Mouse (Mus musculus): ENCODE measurements around the gene Pdk2.

The Pdk2 gene

DNA sequence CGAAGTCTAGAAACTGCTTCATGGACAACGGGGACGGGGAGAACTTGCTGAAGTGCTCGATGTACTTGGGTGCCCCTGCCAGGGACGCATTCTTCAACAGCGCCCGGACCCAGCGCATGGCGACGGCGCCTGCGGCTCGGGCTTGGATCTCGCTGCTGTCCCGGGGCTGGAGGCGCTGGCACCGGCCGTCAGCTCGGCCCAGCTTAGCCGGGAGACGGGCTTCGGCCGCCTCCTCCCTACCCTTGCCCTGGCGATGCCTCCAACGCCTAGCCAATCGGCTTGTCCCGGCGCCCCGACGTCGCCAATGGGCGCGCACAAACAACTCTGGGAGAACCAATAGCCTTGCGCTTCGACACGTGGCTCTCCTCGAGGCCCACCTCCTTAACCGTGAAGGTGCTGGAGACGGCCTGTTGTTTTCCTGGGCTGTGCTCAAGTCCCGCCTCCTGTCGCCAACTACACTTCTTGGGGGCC, at the start of gene Pdk2:
Pdk2 (minus strand) TSS at position 216 of the 471 bp plus-strand sequence.
- CTCF ChIA-PET: no interaction called here

DNA sequence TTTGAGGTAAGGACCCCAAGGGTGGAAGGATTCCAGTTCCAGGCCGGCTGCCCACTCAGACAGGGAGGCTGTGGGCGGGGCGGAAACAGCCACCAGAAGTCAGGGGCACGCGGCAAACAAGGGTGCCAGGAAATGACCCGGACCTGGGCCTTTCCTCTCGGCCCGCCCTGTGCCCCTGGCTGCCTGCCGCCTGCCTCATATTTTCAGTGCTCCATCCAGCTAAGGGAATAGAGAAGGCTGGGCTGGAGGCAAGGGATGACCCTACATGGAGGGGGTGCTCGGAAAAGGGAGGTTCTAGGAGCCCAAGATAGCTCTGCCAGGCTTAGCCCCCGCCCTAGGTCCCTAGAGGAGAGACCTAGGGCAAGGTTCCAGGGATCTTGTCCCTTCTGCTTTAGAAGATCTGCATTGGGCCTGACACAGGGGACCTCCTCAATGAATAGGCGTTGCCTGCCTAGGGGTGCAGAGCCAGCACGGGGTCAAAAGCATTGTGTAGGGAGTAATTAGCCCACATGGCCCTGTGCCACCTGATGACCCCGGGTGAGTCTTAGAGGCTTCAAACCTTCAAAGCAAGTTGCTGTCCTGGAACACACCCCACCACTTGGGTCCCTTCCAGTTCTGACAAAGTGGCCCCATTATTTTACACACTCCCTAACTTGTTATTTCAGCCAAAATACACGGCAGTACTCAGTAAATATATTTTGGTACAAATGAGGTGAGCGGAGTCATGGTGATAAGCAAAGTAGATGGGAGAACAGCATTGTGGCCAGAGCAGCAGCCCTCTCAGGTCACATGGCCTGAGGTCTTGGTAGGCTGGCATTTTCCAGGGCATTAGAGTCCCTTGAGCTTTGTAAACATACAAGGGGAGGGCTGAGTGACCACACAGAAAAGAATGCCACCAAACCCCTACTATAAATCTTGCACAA, 48.0 kb upstream of the Pdk2 start:
- CTCF ChIA-PET: no interaction called here

DNA sequence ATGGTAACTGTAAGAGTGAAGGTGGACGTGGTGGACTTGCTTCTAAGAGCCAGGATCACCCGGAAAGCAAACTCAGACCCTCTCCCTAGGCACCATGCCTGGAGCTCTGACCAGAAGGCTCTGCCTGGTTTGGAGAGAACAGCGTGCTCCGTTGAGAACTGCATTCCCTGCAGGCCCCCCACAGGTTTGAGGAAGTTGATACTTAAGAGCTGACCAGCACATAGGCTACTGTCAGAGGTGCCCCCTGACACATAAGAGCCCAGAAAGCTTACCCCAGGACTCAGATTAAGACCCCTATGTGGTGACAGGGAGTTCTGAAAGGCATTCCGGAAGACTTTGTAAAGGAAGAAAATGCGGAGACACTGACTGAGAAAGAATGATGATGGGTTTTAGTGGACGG, 47.1 kb upstream of the Pdk2 start:
- CTCF ChIA-PET: no interaction called here

DNA sequence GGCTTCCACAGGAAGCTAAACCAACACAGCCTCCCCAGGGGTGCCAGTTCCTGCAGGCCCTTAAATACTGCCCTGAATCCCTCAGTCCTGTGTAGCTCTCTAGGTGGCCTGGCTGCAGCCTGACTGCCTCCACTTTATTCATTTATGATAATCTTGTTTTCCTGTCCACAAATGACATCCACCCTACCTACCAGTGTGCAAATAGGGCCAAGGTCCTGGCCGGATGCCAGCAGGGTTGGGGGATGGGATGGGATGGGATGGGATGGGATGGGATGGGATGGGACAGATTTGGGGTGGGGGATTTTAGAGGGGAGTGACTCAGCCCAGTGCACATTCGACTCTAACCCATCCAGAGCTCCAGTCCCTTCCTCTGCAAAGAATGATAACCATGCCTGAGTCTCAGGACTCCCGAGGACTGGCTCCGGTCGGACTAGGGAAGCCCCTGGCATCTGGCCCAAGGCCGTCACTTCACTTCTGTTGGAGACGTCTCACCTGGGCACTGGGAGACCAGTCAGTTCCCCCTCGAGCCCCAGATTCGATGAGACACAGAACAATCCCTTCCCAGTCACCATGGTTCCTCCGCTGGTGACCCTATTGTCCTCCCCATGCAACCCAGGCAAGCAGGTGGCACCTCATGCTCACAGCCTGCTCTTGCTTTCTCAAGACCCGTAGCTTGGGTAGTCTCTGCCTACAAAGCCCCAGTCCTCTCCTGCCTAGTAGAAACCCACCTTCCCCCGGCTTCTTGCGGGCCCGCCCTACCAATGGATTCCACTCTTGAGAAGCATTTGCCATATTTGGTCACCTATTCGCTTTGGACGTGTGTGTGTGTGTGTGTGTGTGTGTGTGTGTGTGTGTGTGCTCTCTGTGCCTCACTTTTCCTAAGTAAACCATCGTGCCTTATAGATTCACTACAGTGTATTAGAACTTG, 46.4 kb upstream of the Pdk2 start:
- CTCF ChIA-PET: no interaction called here

DNA sequence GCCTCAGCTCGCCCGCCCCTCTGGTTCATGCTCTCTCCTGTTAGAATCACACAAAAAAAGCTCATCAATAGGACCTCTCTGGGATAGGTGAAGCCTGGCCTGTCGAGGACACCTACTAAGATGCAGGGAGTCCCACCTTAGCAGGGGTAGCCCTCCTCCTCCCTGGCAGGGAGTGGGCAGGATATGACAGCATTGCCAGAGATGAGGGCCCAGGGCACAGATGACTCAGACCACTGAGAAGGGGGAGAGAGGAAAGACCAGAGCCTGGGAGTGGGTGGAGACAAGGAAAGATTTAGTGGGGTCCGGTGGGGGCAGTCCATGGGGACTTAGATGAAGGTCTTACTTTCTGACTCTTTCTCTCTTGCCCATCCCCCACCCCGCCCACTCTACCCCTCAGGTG, 45.1 kb upstream of the Pdk2 start:
- CTCF ChIA-PET: no interaction called here

DNA sequence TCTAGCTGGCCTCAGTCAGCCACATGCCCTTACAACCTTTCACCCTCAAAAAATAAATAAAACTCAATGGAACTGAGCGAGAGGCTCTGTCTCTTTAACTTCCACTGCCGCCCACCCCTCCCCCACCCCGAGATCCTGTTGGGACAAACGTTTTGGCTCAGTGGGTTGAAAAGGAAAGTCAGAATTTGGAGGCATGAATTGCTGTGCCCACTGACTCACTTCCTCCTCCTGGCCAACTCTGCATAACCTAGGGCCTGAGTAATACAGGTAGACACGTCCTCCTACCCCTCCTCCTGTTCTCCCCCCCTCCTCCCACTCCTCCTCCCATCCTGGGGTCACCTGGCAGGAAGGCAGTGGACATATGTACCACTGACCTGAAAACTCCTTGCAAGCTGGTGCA, 44.6 kb upstream of the Pdk2 start:
- CTCF ChIA-PET: no interaction called here

DNA sequence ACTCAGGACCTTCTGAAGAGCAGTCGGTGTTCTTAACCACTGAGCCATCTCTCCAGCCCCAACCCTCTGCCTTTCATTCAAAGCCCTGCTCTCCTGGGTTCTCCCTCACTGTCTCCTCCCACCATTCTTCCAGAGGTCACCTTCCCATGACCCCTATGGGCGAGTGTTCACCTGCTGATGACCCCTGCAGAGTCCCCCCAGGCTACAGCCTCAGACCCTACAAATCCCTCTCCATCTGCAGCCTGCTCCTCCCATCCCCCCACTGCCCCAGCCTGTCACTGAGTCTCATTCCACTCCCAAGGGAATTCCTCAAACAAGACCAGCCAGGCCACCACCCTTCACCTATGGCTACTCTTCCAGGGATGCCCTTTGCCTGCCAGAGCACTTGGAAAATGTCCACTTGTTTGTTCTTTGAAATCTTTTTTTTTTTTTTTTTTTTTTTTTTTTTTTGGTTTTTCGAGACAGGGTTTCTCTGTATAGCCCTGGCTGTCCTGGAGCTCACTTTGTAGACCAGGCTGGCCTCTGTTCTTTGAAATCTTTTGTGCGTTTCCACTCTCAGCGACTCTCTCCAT, 43.7 kb upstream of the Pdk2 start:
- CTCF ChIA-PET: no interaction called here

DNA sequence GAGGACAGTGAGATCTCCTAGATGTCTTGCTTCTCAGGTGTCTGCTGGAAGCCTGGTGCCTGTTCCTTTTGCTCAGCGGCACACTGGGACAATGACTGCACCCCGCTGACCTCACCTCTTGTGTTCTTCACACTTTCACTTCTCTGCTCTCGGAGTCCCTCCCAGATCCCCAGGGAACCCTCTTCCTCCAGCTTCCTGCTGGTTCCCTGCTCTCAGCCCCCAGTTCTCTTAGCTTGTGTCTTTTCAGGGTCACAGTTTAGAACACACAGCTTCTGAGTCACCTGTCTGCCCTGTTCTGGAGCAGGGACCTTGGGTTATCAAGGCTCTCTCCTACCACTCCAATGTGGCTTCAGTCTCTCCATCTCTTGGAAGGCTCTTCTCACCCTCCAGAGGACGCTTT, 43.0 kb upstream of the Pdk2 start:
- CTCF ChIA-PET: no interaction called here

DNA sequence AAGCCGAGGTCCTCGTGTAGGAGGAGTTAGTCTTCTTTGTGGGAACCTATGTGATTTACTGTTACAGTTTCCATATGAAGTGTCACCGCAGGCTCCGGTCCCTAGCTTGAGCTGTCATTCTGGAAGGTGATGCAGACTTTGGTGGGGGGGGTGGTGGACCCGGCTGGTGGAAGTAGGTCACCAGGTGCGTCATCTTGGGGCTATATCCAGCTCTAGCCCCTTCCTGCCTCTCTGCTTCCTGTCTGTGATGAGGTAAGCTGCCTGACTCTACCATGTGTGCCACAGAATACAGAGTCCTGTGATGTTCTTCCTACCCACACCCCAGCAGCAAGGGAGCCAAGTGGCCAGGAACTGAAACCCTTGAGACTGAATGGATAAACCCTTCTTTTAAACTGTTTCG, 41.7 kb upstream of the Pdk2 start:
- CTCF ChIA-PET: no interaction called here

DNA sequence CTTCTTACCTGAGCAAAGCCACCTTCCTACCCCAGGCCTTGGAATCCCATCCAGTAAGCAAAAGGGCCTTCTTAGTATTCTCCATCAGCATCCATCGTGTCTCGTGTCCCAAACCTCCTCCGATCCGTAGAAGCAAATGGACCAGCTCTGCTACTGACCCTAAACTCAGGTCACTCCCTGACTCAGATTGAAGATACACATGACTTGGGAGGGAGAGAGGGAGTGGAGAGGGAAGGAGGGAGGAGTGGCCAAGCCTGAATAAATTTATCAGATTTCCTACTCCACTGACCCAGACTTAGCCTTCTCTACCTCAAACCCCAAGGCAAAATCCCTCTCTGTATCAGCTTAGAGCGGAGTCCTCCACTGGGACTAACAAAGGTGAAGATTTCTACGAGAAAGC, 39.6 kb upstream of the Pdk2 start:
- CTCF ChIA-PET: no interaction called here

DNA sequence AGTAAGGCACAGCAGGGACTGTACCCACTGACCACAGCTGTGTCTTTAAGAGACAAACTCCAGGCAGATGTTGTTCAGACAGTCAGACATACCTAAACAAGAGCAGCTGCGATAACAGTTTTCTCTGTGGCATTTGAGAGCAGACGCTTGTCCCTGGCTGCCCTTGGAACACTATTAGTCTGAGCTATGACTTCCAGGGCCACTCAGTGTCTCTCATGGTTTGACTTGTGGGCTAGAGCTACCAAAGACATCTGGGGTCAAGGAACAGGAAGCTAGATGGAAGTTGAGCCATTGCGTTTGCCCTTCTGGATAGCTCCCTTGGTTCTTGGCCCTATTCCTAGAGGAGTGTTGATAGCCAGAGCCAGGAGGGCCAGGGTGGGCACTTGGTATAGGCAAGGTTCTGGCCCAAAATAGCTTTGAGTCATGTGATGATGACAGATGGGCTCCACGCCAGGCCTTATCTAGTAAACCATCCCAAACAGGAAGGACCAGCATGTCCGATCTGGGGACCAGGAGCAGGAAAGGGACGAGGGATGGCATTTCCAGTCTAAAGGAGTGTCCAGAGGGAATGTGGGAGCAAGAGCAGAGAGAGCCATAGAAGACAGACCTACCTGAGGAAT, 38.2 kb upstream of the Pdk2 start:
- CTCF ChIA-PET: no interaction called here

DNA sequence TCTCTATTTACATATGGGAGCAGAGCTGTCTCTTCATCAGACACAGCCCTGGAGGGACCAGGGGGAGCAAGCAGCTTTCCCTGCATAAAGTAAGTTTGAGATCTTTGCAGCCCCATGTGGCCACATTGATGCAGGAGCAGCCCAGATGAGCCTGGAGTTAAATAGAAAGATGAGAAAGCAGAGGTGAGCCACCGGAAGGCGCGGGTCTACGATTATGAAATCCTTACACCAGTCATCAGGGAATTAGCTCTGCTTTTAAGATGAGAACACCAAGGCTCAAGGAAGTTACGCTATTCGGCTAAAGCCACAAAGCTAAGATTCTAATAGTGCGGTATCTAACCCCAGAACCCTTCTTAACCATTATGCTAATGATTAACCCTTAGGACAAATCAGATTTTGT, 36.8 kb upstream of the Pdk2 start:
- CTCF ChIA-PET: no interaction called here

DNA sequence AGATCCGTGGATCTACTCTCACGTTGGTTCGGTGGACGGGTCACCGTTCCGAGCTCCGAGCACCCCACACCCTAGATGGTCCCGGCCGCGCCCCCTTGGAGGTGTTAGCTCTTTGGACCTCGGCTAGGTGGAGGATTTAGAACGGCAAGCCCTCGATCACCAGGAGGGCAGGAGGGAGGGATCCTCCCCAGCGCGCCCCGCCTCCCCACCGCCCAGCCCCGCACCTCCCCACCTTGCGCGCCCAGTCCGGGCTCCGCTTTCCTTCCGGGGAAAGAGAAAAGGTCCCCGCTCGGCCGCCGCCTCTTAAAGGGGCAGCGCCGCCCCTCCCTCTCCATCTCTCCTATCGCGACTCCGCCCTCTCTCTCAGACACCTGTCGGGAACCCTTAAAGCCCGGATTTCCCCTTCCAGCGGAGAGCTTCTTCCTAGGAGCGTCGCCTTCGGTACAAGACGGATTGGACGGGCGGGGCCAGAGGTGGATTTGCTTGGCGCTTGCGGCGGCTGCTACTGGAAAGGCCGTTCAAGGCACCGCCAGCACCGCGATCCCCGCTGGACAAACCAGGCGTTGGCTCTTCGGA, 35.5 kb upstream of the Pdk2 start, which contains the start of gene Itga3:
Itga3 (minus strand) TSS at position 266 of the 576 bp plus-strand sequence.
- CTCF ChIA-PET: interaction anchor here (0.6 kb wide), 1 partner anchor 1423 kb away, joined by 3 read pairs; no protein-coding TSS in a partner anchor

DNA sequence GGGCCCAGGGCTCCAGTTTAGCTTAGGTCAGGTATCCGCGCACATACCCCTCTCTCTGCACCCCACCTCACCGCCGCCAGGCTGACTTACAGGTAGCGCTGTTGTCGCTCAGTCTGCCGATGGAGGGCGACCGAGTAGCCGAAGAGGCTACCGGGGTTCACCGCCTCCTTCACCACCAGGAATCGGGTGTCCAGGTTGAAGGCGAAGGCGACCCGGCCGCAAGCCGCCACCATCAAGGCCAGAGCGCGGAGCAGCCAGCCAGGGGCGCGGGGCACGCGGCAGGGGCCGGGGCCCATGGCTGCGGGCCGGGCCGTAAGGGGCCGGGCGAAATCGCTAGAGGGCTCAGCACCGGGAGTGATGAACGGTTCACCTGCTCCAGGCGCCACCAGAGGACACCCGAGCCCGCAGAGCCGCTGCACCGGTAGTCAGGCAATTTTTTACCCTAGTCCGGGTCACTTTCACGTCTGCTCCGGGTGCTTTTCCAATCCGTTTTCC, 34.9 kb upstream of the Pdk2 start:
- CTCF ChIA-PET: interaction anchor here (0.6 kb wide), 1 partner anchor 1424 kb away, joined by 3 read pairs; no protein-coding TSS in a partner anchor

DNA sequence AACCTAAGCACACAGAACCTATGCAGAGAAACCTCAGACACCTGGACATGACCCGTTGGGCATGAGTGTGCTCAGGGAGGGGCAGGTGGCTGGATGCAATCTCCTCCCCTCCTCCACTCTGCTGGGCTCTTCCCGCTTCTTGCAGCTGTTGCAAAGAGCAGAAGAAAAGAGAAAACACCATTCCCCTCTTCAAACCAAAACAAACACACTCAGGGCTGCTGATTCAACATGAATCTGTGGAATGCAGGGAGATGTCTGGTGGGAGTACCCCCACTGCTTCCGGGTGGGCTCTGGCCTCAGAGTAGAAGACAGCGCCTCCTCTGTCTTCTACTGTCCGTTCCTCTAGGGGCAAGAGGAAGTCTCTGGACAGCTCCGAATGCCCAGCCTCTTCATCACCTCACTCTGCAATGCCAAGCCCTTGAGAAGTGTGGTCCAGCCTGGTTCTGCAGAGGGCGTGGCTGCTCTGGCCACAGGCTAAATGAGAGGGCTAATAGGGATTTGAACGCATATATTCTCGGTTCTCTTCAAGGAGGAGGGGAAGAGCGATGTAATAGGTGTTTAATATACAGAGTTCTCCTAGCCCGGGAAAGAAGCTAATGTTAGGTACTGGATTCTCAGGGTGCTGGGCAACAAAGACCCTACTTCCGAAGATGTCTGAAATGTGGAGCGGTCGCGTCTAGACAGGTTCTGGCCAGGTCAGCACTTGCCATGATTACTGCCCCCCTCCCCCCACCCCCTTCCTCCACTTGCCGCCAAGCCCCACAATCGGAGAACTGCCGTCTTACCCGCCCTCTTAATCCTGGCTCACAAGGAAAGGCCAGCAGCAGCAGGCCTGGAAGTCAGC, 34.3 kb upstream of the Pdk2 start:
- CTCF ChIA-PET: no interaction called here

DNA sequence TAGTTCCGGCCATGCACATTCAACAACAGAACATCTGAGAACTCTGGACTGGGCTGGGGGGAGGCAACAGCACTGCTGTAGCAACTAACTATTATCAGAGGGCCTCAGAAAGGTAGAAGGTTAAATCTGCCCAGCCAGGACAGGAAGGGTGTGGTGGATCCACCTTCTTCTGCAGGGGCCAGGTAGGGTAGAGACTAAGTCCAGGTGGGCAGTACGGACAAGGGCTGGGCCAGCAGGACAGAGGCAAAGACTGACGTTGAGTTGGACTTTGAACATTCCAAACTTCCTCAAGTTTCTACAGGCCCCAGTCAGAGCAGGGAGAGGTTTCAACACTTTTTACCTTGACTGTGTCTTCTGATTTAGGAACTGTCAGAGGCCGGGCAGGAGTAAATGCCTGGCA, 33.5 kb upstream of the Pdk2 start:
- CTCF ChIA-PET: interaction anchor here (0.5 kb wide), 1 partner anchor 28 kb away, joined by 3 read pairs; no protein-coding TSS in a partner anchor

DNA sequence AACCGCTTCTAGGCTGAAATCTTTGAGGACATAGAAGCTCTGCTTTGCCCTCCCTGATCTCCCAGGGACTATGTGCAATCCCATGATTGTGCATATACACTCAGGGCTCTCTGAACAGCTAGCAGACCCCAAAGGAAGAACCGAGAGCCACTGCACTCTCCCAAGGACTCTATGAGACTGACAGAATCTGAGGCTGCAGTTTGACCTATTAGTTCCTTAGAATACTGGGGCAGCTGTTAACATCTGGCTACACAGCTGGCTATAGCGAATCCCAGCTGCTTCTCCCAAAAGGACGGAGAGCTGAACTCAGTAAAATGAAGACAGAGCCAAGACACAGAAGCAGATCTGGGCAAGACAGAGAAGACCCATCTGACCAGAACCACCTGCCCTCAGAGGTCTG, 32.7 kb upstream of the Pdk2 start:
- CTCF ChIA-PET: no interaction called here

DNA sequence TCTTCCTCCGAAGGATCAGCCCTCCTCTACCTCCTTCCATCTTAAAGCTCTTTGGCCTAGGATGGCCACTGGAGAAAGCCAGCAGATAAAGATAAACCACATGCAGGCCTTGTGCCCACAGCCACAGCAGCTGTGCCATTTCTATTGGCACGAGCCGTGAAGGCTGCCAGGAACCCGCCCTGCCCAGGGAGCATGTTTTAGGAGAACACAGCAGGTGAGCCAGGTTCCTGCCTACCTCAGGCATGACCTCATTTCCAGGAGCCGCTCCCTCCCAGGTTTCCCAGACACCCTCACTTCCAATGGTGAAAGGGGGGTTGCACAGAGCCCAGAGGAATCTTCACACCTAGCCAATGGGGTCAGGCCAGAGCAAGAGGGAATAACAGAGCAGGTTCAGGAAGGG, 31.6 kb upstream of the Pdk2 start:
- CTCF ChIA-PET: no interaction called here

DNA sequence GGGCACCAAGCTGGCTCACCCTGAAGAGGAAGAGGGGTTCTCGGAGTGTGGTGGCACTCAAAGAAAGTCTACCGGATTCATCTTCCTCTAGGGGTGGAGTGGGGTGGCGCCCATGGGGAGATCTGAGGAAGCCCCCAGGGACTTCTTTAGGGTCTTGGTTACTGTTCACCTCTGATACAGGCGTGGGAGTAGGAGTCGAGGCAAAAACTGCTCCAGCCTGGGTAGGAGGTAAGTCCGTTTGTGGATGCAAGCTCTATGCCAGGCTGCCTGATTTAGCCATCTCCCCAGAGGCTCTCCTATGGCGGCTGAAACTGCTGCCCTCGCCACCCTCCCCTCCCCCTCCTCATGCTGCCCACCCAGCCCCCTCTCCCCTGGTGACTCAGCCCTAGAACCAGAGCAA, 31.0 kb upstream of the Pdk2 start:
- CTCF ChIA-PET: no interaction called here

DNA sequence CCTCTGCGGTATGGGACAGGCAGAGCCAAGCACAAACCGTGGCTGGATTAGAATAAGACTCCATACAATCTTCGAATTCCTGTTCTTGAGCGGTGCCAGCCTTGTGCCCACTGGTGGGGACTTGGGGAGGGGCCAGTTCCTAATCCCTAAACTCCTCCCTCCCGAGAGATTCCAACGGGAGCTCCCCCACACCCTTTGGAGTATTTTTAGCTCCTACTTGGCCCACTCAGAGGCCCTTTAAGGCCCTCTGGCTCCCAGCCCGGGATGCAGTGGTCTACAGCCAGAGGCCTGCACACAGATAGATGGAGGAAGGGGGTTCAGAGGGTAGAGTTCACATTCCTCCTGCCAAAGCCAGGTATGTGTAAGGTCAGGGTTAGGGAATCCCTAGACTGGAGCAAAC, 30.1 kb upstream of the Pdk2 start:
- CTCF ChIA-PET: no interaction called here

Data from spleen, embryonic (tissue).